Mouse (Mus musculus) G1E (cell line): Measurements from ENCODE around the gene Ambra1.

Experiments used
- CTCF ChIP-seq: IDR thresholded peaks from 2 replicates; pipeline ENCODE4 v1.5.1; 2012; ENCODE audit warnings: low read depth, low read length, inconsistent platforms, mixed read lengths
- GATA1 ChIP-seq: IDR thresholded peaks from 2 replicates; pipeline ENCODE4 v1.6.1; 2012; ENCODE audit warnings: borderline replicate concordance, low read length, inconsistent platforms, mixed read lengths
- GATA2 ChIP-seq: IDR thresholded peaks from 2 replicates; pipeline ENCODE4 v1.6.1; 2012; ENCODE audit warnings: low read depth, low read length, inconsistent platforms, borderline replicate concordance
- POLR2AphosphoS5 ChIP-seq: IDR thresholded peaks from 2 replicates; pipeline ENCODE4 v1.6.1; 2012; ENCODE audit warnings: low read depth, low read length, inconsistent platforms; ENCODE audit not compliant: insufficient replicate concordance
- TAL1 ChIP-seq: conservative IDR thresholded peaks from 2 replicates; pipeline ENCODE4 v1.6.1; 2012; ENCODE audit warnings: low read depth, low read length, inconsistent platforms, mixed read lengths

- no peak for TF ChIP-seq CTCF
- TF ChIP-seq GATA1 = no peak
- TF ChIP-seq TAL1 = no peak; the same call in 1 of the 2 replicates
- no peak for TF ChIP-seq POLR2AphosphoS5
- no peak for TF ChIP-seq GATA2
Observed at GRCm38 (mm10) chr2:91949411-91950274, 219.7 kb downstream of the Ambra1 start.
